Mouse (Mus musculus): ENCODE measurements around the gene Thnsl2.

Gene Thnsl2

GRCm38 (mm10) chr6:71143894-71144455 is at the start of gene Thnsl2:
Thnsl2 (minus strand) TSS chr6:71144439.
- peak; percentile 28 to 40 for DNase-seq (ENCODE audit: low spot score in 2 of 2)

- DNase-seq (ENCODE audit: low spot score in 2 of 2) = no peak
These were observed 49.0 kb upstream of the Thnsl2 start for GRCm38 (mm10) chr6:71193151-71193740.

DNA sequence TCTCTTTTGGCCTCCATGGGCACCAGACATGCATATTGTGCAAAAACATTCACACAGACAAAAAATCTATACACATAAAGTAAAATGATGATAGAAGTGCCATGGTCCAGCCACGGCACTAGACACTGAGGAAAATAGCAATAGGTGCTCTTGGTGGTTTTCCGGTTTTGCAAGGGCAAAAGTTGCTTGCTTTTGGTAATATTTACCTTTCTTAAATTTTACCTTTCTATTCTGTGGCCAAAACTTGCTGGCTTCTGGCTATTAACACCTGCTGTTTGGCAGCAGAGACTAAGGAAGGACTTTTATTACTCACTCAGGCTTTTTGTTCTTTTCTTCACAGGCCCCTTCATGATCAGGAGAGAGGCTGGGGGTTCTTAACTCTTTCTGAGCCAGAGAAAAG is 46.3 kb upstream of the Thnsl2 start:
- DNase-seq (ENCODE audit: low spot score in 2 of 2) = no peak

DNA sequence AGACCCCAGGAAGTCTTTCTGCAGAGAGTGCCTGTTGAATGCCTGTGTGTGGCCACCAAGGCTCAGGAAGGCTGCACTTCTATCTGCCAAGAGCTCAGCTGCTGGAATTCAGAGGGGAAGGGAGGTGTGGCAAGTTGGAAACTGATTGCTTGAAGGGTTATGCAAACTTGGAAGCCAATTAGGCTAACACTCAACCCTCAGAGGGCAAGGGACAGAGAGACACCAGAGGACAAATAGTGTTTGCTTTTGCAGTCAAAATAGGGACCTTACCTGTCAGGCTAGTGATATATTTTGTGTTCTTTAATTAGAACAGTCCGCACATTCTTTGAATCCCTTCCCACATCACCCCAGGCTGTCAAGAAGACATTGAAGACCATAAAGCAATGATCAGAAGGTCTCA is 45.3 kb upstream of the Thnsl2 start:
- no peak for DNase-seq (ENCODE audit: low spot score in 2 of 2)

- no peak for DNase-seq (ENCODE audit: low spot score in 2 of 2)
These were observed 40.8 kb upstream of the Thnsl2 start for GRCm38 (mm10) chr6:71184941-71185604.

- DNase-seq (ENCODE audit: low spot score in 2 of 2) = no peak
These were observed 36.4 kb upstream of the Thnsl2 start for GRCm38 (mm10) chr6:71180596-71180995.

- DNase-seq (ENCODE audit: low spot score in 2 of 2) = no peak
These were observed 28.8 kb upstream of the Thnsl2 start for GRCm38 (mm10) chr6:71172812-71173580.

- DNase-seq (ENCODE audit: low spot score in 2 of 2) = no peak
These were observed 22.4 kb upstream of the Thnsl2 start for GRCm38 (mm10) chr6:71166551-71167169.

DNA sequence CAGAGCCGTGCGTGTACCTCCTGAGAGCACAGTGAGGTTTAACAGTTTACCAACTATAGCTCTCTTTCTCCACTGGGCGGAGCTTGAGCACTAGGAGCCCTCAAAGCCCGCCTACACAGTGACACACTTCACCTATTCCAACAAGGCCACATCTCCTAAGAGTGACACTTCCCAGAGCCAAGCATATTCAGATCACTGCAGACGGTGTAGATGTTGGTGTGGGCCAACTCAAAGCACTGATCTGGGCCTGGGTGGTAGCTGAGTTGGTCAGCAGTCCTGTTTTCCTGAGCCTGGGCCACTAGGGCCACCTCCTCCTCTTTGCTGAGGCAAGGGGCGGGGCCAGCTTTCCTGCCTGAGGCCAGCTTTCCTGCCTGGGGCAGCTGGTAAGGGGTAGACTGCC is 20.2 kb upstream of the Thnsl2 start:
- no peak for DNase-seq (ENCODE audit: low spot score in 2 of 2)

DNA sequence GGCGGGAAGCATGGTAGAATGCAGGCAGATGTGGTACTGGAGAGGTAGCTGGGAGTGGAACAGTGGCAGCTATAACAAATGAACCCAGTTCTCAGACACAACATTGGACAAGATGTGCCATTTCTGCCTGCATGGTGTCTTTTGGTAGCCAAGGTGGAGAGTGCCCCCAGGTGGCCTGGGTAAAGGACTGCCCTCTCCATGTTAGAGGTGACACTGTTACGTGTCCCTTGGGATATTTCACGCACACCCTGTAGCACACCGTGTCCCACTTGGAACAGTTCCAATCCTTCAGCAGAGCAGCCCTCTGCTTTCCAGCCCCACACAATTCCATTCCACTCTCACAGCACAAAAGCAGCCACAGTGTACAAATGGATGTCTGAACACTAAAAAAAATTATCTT is 18.0 kb upstream of the Thnsl2 start:
- no peak for DNase-seq (ENCODE audit: low spot score in 2 of 2)

- no peak for DNase-seq (ENCODE audit: low spot score in 2 of 2)
These were observed 17.1 kb upstream of the Thnsl2 start for GRCm38 (mm10) chr6:71161290-71161689.

GRCm38 (mm10) chr6:71156674-71157326 is 12.6 kb upstream of the Thnsl2 start:
- DNase-seq (ENCODE audit: low spot score in 2 of 2) = peak in 1 of 2 experiments; percentile 45

- no peak for DNase-seq (ENCODE audit: low spot score in 2 of 2)
These were observed 10.6 kb upstream of the Thnsl2 start for GRCm38 (mm10) chr6:71154861-71155260.

GRCm38 (mm10) chr6:71153486-71153885 is 9.2 kb upstream of the Thnsl2 start:
- no peak for DNase-seq (ENCODE audit: low spot score in 2 of 2)

GRCm38 (mm10) chr6:71151098-71151497 is 6.9 kb upstream of the Thnsl2 start:
- DNase-seq (ENCODE audit: low spot score in 2 of 2) = no peak

GRCm38 (mm10) chr6:71149534-71149933 is 5.3 kb upstream of the Thnsl2 start:
- DNase-seq (ENCODE audit: low spot score in 2 of 2) = peak in 1 of 2 experiments; percentile 54

DNA sequence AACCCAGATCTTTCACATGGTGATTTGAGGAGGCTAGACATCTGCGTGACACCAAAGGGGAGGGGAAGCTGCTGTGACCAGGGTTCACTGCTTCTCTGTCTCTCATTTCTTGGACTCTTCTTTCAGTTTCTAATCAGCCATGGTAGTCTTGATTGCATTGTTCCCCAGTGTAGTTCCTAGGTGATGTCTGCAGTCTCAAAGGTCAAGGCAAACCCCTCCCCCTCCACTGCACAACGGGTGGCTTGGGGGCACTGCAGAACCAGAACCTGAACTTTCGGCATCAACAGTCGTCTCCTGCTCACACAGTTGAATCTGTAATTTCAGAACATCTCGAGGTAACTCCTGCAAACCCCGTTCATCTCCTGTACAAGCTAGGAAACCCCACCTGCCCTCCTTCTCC is 4.1 kb upstream of the Thnsl2 start:
- DNase-seq (ENCODE audit: low spot score in 2 of 2) = no peak

GRCm38 (mm10) chr6:71145288-71145989 is 1.2 kb upstream of the Thnsl2 start:
- DNase-seq (ENCODE audit: low spot score in 2 of 2) = no peak

GRCm38 (mm10) chr6:71143154-71143893 is 915 bp downstream of the Thnsl2 start:
- DNase-seq (ENCODE audit: low spot score in 2 of 2) = no peak

DNA sequence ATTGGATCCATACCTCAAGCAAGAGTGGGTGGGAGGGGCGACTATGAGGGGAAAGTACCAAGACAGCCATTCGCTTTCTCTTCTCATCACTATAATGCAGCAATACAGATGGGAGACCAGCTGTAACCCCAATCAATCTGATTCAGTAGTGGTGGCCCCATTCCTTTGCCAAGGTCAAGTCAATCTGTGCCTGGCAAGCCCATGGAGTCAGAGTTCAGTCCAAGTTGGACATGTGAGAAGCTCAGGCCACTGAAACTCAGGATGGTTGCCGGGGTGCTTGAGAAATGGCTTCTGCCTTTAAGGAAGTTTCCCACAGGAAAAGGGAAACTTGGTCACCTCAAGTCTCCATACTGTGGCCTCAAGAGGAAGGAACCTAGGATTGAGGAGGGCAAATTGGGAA is 9.2 kb downstream of the Thnsl2 start:
- DNase-seq (ENCODE audit: low spot score in 2 of 2) = no peak

Data from spleen, postnatal 10 days (tissue).